Mouse (Mus musculus) heart, postnatal 0 days (tissue): ENCODE data around the gene Ppp1r36. TPM values are rescaled to one million over a fixed set of nuclear protein-coding genes. Genes with fewer than 3 reads are reported as not detected.
A peak's percentile ranks its signal among the peaks of the same experiment; 100 is the strongest.

Source experiments
- ATAC-seq: fragments of 200-750 bp; cut with Nextera tagmentation; 2 replicates; pipeline ENCODE4 v1.8.0; 2017; ENCODE audit warnings: low read depth, moderate number of reproducible peaks, moderate library complexity; ENCODE audit not compliant: insufficient read depth
- DNase-seq: peaks from one replicate; pipeline ENCODE4 v3.0.0-alpha.2; 2016; ENCODE audit warnings: low spot score
- H3K27ac ChIP-seq: fragments of 300-500 bp; sonication (generic); 2 replicates; pipeline ENCODE4 v1.5.1; 2014; ENCODE audit warnings: low read depth, mild to moderate bottlenecking
- H3K27me3 ChIP-seq: fragments of 300-500 bp; sonication (generic); 2 replicates; pipeline ENCODE4 v1.6.1; 2014; ENCODE audit warnings: low read length, mixed read lengths; ENCODE audit not compliant: control insufficient read depth, insufficient read depth
- H3K36me3 ChIP-seq: fragments of 300-500 bp; sonication (generic); replicated peaks from 2 replicates; pipeline ENCODE4 v1.6.1; 2014; ENCODE audit warnings: low read length, mixed read lengths; ENCODE audit not compliant: control insufficient read depth, insufficient read depth
- H3K4me1 ChIP-seq: fragments of 300-500 bp; sonication (generic); 2 replicates; pipeline ENCODE4 v1.6.1; 2014; ENCODE audit warnings: antibody characterized with exemption; ENCODE audit not compliant: control insufficient read depth, insufficient read depth
- H3K4me2 ChIP-seq: fragments of 300-500 bp; sonication (generic); 2 replicates; pipeline ENCODE4 v1.6.1; 2014; ENCODE audit warnings: low read depth, mild to moderate bottlenecking, low read length, moderate library complexity
- H3K4me3 ChIP-seq: fragments of 300-500 bp; sonication (generic); 2 replicates; pipeline ENCODE4 v1.5.1; 2014; ENCODE audit warnings: low read depth, low read length
- H3K9ac ChIP-seq: fragments of 300-500 bp; sonication (generic); replicated peaks from 2 replicates; pipeline ENCODE4 v1.6.1; 2014; ENCODE audit warnings: low read depth, low read length, mixed read lengths
- H3K9me3 ChIP-seq: fragments of 300-500 bp; sonication (generic); replicated peaks from 2 replicates; pipeline ENCODE4 v1.6.1; 2016; ENCODE audit warnings: low read length; ENCODE audit not compliant: control insufficient read depth
- CTCF ChIP-seq: IDR thresholded peaks from 2 replicates; pipeline ENCODE4 v1.5.1; 2016; ENCODE audit warnings: antibody characterized with exemption, control low read depth, low read depth
- EP300 ChIP-seq: IDR thresholded peaks from 2 replicates; pipeline ENCODE4 v1.6.1; 2016; ENCODE audit warnings: antibody characterized with exemption, low read depth
- WGBS: fragments of 180-500 bp; shearing (Covaris S2); extraction: QIAGEN DNeasy Blood & Tissue Kit; methylation state at CpG from one replicate; pipeline ENCODE4 v1.1.7; 2014; 5-methylcytosine and 5-hydroxymethylcytosine counted together
- polyA plus RNA-seq: library from polyadenylated mRNA; unstranded; fragments of >200 nt; fragmentation: Nextera tagmentation; extraction: Ambion mirVana; gene quantifications from 2 replicates; pipeline ENCODE4 v1.2.1, GENCODE M21; 2015
- total RNA-seq: library from RNA; depleted of rRNA; stranded (reverse); fragments of >200 nt; gene quantifications from 2 replicates; pipeline ENCODE4 v1.2.3, GENCODE M21; 2014; ENCODE audit warnings: low replicate concordance

Gene Ppp1r36
- total and polyA plus RNA-seq, 2 experiments from 2014 or later = 1.7 TPM; not detected in 1

DNA sequence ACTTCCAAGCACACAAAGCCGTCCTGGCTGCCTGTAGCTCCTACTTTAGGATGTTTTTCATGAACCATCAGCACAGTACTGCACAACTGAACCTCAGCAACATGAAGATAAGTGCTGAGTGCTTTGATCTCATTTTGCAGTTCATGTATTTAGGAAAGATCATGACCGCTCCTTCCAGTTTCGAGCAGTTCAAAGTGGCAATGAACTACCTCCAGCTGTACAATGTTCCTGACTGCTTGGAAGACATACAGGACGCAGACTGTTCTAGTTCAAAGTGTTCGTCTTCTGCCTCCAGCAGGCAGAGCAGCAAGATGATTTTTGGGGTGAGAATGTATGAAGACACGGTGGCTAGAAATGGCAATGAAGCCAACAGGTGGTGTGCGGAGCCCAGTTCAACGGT lies 32.0 kb upstream of the Ppp1r36 start:
- ATAC-seq = no peak
- no peaks in the 10 kb centered on the region for H3K4me1 ChIP-seq
- no peak overlapping the region for H3K27ac ChIP-seq
- H3K36me3 ChIP-seq = peaks cover 46% of the 10 kb centered on the region
- DNase-seq = no peak
- no peak overlapping the region for H3K4me2 ChIP-seq
- H3K9ac ChIP-seq = no peak overlapping the region
- no peak overlapping the region for H3K4me3 ChIP-seq
- no peaks in the 10 kb centered on the region for H3K9me3 ChIP-seq
- no peaks in the 10 kb centered on the region for H3K27me3 ChIP-seq
- TF ChIP-seq CTCF = no peak
- no peak for TF ChIP-seq EP300
- WGBS = 87% methylated on average over 8 of the region's 8 CpGs

GRCm38 (mm10) chr12:76388794-76389193 lies 28.5 kb upstream of the Ppp1r36 start:
- Histone ChIP-seq H3K4me2 (no peak overlapping the region), H3K9me3 (no peaks in the 10 kb centered on the region), H3K27ac (no peak overlapping the region), H3K4me1 (no peaks in the 10 kb centered on the region), H3K9ac (no peak overlapping the region), H3K36me3 (peaks cover 40% of the 10 kb centered on the region), H3K4me3 (no peak overlapping the region), H3K27me3 (no peaks in the 10 kb centered on the region)
- WGBS = 90% methylated on average over 11 of the region's 11 CpGs
- TF ChIP-seq CTCF = no peak
- no peak for TF ChIP-seq EP300
- ATAC-seq (no peak), DNase-seq (no peak)

GRCm38 (mm10) chr12:76391595-76392271 lies 25.6 kb upstream of the Ppp1r36 start:
- H3K36me3 ChIP-seq = peaks cover 22% of the 10 kb centered on the region
- no peak overlapping the region for H3K9ac ChIP-seq
- no peaks in the 10 kb centered on the region for H3K9me3 ChIP-seq
- TF ChIP-seq CTCF = no peak; the same call in 1 of the 2 replicates
- TF ChIP-seq EP300 = no peak
- no peak overlapping the region for H3K4me3 ChIP-seq
- 59% methylated on average over 3 of the region's 3 CpGs for WGBS
- H3K27ac ChIP-seq = no peak overlapping the region
- no peaks in the 10 kb centered on the region for H3K27me3 ChIP-seq
- no peak overlapping the region for H3K4me2 ChIP-seq
- no peak for DNase-seq
- ATAC-seq = no peak
- H3K4me1 ChIP-seq = no peaks in the 10 kb centered on the region

- Histone ChIP-seq H3K9ac (no peak overlapping the region), H3K27ac (no peak overlapping the region), H3K27me3 (no peaks in the 10 kb centered on the region), H3K4me1 (no peaks in the 10 kb centered on the region), H3K36me3 (peaks cover 16% of the 10 kb centered on the region; the same call in 1 of the 2 replicates), H3K4me2 (no peak overlapping the region), H3K9me3 (no peaks in the 10 kb centered on the region), H3K4me3 (no peak overlapping the region)
- no peak for TF ChIP-seq EP300
- TF ChIP-seq CTCF = no peak
- no peak for DNase-seq
- no peak for ATAC-seq
- 71% methylated on average over 5 of the region's 5 CpGs for WGBS
These were observed 24.4 kb upstream of the Ppp1r36 start for GRCm38 (mm10) chr12:76392979-76393378.

DNA sequence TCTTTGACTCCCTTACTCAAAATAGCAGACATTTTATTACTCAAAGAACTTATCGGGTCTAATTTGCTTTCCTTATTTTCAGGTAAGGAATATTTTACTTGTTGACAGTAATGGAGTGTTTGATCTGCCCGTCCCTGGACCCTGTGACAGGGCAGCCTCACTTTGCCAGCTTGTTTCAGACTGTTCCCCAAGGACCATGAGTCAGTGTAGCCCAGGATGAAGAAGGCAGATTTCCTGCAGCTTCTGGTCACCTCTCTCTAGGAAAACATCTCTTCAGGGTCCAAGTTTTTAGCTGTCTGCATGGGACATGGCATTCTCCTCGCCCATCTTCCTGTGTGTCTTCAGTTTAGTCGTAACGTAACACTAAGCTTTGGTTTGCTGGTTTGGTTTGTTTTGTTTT lies 20.1 kb upstream of the Ppp1r36 start:
- DNase-seq (no peak), ATAC-seq (no peak)
- Histone ChIP-seq H3K36me3 (no peaks in the 10 kb centered on the region), H3K27me3 (no peaks in the 10 kb centered on the region), H3K9me3 (no peaks in the 10 kb centered on the region), H3K4me3 (no peak overlapping the region), H3K4me2 (no peak overlapping the region), H3K27ac (no peak overlapping the region), H3K4me1 (no peaks in the 10 kb centered on the region), H3K9ac (no peak overlapping the region)
- 85% methylated on average over 5 of the region's 5 CpGs for WGBS
- TF ChIP-seq EP300 = no peak
- no peak for TF ChIP-seq CTCF

DNA sequence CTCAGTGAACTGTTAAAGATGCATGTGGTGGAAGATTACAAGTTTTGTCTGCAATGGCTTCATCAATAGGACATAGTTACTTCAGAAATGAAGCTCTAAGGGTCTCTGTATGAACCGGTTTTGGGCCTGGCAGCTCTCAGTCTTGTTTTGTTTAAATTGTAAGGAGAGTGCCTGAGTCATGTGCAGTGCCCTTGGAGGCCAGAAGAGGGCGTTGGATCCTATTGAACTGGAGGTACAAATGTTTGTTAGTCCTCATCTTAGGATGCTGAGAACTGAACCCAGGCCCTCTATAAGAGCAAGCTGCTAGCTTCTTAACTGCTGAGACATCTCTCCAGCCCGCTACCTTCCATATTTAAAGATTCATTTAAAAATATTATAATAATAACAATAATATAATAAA lies 15.7 kb upstream of the Ppp1r36 start:
- WGBS = 56% methylated on average over 3 of the region's 3 CpGs
- no peaks in the 10 kb centered on the region for H3K9me3 ChIP-seq
- H3K4me1 ChIP-seq = peaks cover 16% of the 10 kb centered on the region
- peaks cover 17% of the 10 kb centered on the region; the same call in 1 of the 2 replicates for H3K27me3 ChIP-seq
- ATAC-seq (no peak), DNase-seq (no peak)
- H3K9ac ChIP-seq = no peak overlapping the region
- no peak overlapping the region for H3K4me2 ChIP-seq
- TF ChIP-seq CTCF (peak; percentile 14; the same call in 1 of the 2 replicates), EP300 (no peak)
- no peak overlapping the region for H3K27ac ChIP-seq
- no peaks in the 10 kb centered on the region for H3K36me3 ChIP-seq
- no peak overlapping the region for H3K4me3 ChIP-seq
